Mouse (Mus musculus) cerebellum, adult 2 months (tissue): ENCODE data around the gene Syndig1l. TPM values are rescaled to one million over a fixed set of nuclear protein-coding genes. Genes with fewer than 3 reads are reported as not detected.
A peak's percentile ranks its signal among the peaks of the same experiment; 100 is the strongest.

Experiments used
- DNase-seq, 2 experiments: peaks; one replicate each; pipeline ENCODE4 v3.0.0; 2021
- H3K27ac ChIP-seq: fragments of 200-500 bp; 2 replicates; pipeline ENCODE4 v1.5.1; 2012; ENCODE audit warnings: low read length, control low read depth, inconsistent platforms; ENCODE audit not compliant: insufficient read depth
- H3K27me3 ChIP-seq: fragments of 200-500 bp; 2 replicates; pipeline ENCODE4 v1.6.1; 2012; ENCODE audit warnings: inconsistent platforms, mild to moderate bottlenecking, low read length, moderate library complexity; ENCODE audit not compliant: control insufficient read depth, insufficient read depth
- H3K4me1 ChIP-seq: fragments of 200-500 bp; 2 replicates; pipeline ENCODE4 v1.6.1; 2011; ENCODE audit warnings: low read length; ENCODE audit not compliant: control insufficient read depth, insufficient read depth
- H3K4me3 ChIP-seq: fragments of 200-500 bp; replicated peaks from 2 replicates; pipeline ENCODE3; 2011; ENCODE audit warnings: mild to moderate bottlenecking, low read depth, low read length, control low read depth; ENCODE audit not compliant: insufficient read depth
- CTCF ChIP-seq: fragments of 200-500 bp; IDR thresholded peaks from 2 replicates; pipeline ENCODE4 v1.5.1; 2011; ENCODE audit warnings: low read depth, mild to moderate bottlenecking, control low read depth, low read length, moderate library complexity, borderline replicate concordance; ENCODE audit not compliant: insufficient read depth
- POLR2A ChIP-seq: fragments of 200-500 bp; IDR thresholded peaks from 2 replicates; pipeline ENCODE4 v1.6.1; 2011; ENCODE audit warnings: low read length, control low read depth, borderline replicate concordance; ENCODE audit not compliant: insufficient read depth
- whole genome bisulfite sequencing: fragments of 180-500 bp; shearing (Covaris S2); methylation state at CpG from one replicate; pipeline ENCODE4 v1.1.7; 2018; 5-methylcytosine and 5-hydroxymethylcytosine counted together
- polyA plus RNA-seq: library from polyadenylated mRNA; depleted of rRNA; stranded (reverse); fragments of >200 nt; gene quantifications from 2 replicates; pipeline ENCODE4 v1.2.3, GENCODE M21; 2012

Syndig1l gene
- polyA plus RNA-seq, 1 experiment, result 28.0 TPM

GRCm38 (mm10) chr12:84691347-84691746 is 7.3 kb downstream of the Syndig1l start:
- TF ChIP-seq CTCF, result no peak
- no peak for TF ChIP-seq POLR2A
- no peak overlapping the region for H3K27ac ChIP-seq
- DNase-seq, result no peak
- no peaks in the 10 kb centered on the region for H3K27me3 ChIP-seq
- peaks cover 19% of the 10 kb centered on the region for H3K4me1 ChIP-seq
- no peak overlapping the region for H3K4me3 ChIP-seq

GRCm38 (mm10) chr12:84689051-84689450 is 9.6 kb downstream of the Syndig1l start:
- no peak overlapping the region for H3K27ac ChIP-seq
- peaks cover 33% of the 10 kb centered on the region for H3K4me1 ChIP-seq
- 27% methylated on average over 11 of the region's 11 CpGs for WGBS

GRCm38 (mm10) chr12:84687531-84687930 is 11.1 kb downstream of the Syndig1l start:
- H3K4me3 ChIP-seq, result no peak overlapping the region
- no peak overlapping the region for H3K27ac ChIP-seq
- WGBS, result 76% methylated on average over 4 of the region's 4 CpGs
- H3K27me3 ChIP-seq, result no peaks in the 10 kb centered on the region
- DNase-seq, result no peak
- TF ChIP-seq CTCF, result no peak
- no peak for TF ChIP-seq POLR2A
- peaks cover 36% of the 10 kb centered on the region for H3K4me1 ChIP-seq

More at GRCm38 (mm10) chr12:84689051-84689450, 9.6 kb downstream of the Syndig1l start:
- no peak for TF ChIP-seq CTCF
- TF ChIP-seq POLR2A, result no peak
- Histone ChIP-seq H3K4me3 (no peak overlapping the region), H3K27me3 (no peaks in the 10 kb centered on the region)
- DNase-seq, result peak; percentile 35 to 63

- TF ChIP-seq POLR2A (no peak), CTCF (no peak)
- H3K4me1 ChIP-seq, result peaks cover 34% of the 10 kb centered on the region
- no peak overlapping the region for H3K4me3 ChIP-seq
- DNase-seq, result no peak
- WGBS, result 79% methylated on average over 4 of the region's 4 CpGs
- H3K27ac ChIP-seq, result no peak overlapping the region
- no peaks in the 10 kb centered on the region for H3K27me3 ChIP-seq
These were observed 12.5 kb downstream of the Syndig1l start for GRCm38 (mm10) chr12:84686176-84686575.

GRCm38 (mm10) chr12:84684569-84684968 is 14.1 kb downstream of the Syndig1l start:
- TF ChIP-seq CTCF, result no peak
- no peak for TF ChIP-seq POLR2A
- 19% methylated on average over 7 of the region's 7 CpGs for WGBS
- peaks cover 25% of the 10 kb centered on the region for H3K4me1 ChIP-seq

GRCm38 (mm10) chr12:84676011-84676410 is 22.6 kb downstream of the Syndig1l start:
- H3K27me3 ChIP-seq, result no peaks in the 10 kb centered on the region
- no peak for DNase-seq
- TF ChIP-seq POLR2A (no peak), CTCF (no peak)
- H3K4me1 ChIP-seq, result peaks cover 9% of the 10 kb centered on the region
- H3K4me3 ChIP-seq, result no peak overlapping the region
- H3K27ac ChIP-seq, result no peak overlapping the region
- 86% methylated on average over 3 of the region's 3 CpGs for WGBS

More at GRCm38 (mm10) chr12:84684569-84684968, 14.1 kb downstream of the Syndig1l start:
- Histone ChIP-seq H3K27me3 (no peaks in the 10 kb centered on the region), H3K4me3 (no peak overlapping the region), H3K27ac (peak overlapping the region; percentile 11; the same call in 1 of the 2 replicates)
- DNase-seq, result peak in 1 of 2 experiments; percentile 46

GRCm38 (mm10) chr12:84674666-84675526 is 23.7 kb downstream of the Syndig1l start:
- 22% methylated on average over 14 of the region's 14 CpGs for WGBS
- Histone ChIP-seq H3K27ac (no peak overlapping the region), H3K4me3 (no peak overlapping the region), H3K4me1 (peaks cover 9% of the 10 kb centered on the region), H3K27me3 (no peaks in the 10 kb centered on the region)
- DNase-seq, result peak in 1 of 2 experiments; percentile 30
- TF ChIP-seq CTCF, result no peak
- no peak for TF ChIP-seq POLR2A

- Histone ChIP-seq H3K4me1 (peaks cover 9% of the 10 kb centered on the region), H3K4me3 (no peak overlapping the region), H3K27me3 (no peaks in the 10 kb centered on the region), H3K27ac (no peak overlapping the region)
- TF ChIP-seq CTCF (no peak), POLR2A (no peak)
- WGBS, result 48% methylated on average over 10 of the region's 10 CpGs
- no peak for DNase-seq
These were observed 27.0 kb downstream of the Syndig1l start for GRCm38 (mm10) chr12:84671646-84672045.
